Comparison of ENCODE assay signal across 15 mouse cellular contexts in genomic region chr9:61436104-61436503, GRCm38 (mm10).
A peak's percentile ranks its signal among the peaks of the same experiment; 100 is the strongest.
DNase-seq lines count a peak whose midpoint lies in the region; ATAC-seq lines count a peak whose summit lies in the region.
"Had no signal": no experiment of that assay in that cellular context is flagged by ENCODE, and none has a peak within 500 bp of the region (broad histone marks: within the 10 kb centered on the region; RNA-seq: fewer than 3 reads in every experiment).

No protein-coding gene starts in this region.

- no peaks in the 10 kb centered on the region for H3K9me3 ChIP-seq in liver, embryonic 16.5 days (replicated peaks; ENCODE audit: control insufficient read depth, low read length)
- H3K9me3 ChIP-seq in liver, embryonic 11.5 days (ENCODE audit: control insufficient read depth, low read length), result no peaks in the 10 kb centered on the region
- H3K9me3 ChIP-seq: limb, embryonic 12.5 days; midbrain, embryonic 13.5 days had no signal

- DNase-seq in gastrocnemius, postnatal 10 days, result peak; percentile 35
- no peak for DNase-seq in gastrocnemius, postnatal 25 days
- no peak for DNase-seq in liver, embryonic 11.5 days (ENCODE audit: low spot score)
- peak; percentile 52 for DNase-seq in Muller cell, postnatal 12 days (ENCODE audit: inconsistent ontology term)
- DNase-seq in fibroblast of lung, adult 2 months (ENCODE audit: low read depth), result peak; percentile 12
- DNase-seq in spleen, adult 12 weeks (ENCODE audit: low spot score), result no peak
- DNase-seq: cerebellum, adult 18-20 months; heart, adult 2 months; thymus, adult 2 months had no signal

- H3K27me3 ChIP-seq in liver, embryonic 16.5 days (ENCODE audit: control insufficient read depth, insufficient read depth, low read depth, low read length), result no peaks in the 10 kb centered on the region
- peaks cover 22% of the 10 kb centered on the region for H3K27me3 ChIP-seq in liver, embryonic 11.5 days (replicated peaks; ENCODE audit: control insufficient read depth, insufficient read depth, low read length)

- no peak overlapping the region for H3K9ac ChIP-seq in liver, embryonic 16.5 days (ENCODE audit: low read depth, low read length)
- no peak overlapping the region for H3K9ac ChIP-seq in liver, embryonic 11.5 days (ENCODE audit: low read depth, low read length)
- H3K9ac ChIP-seq: limb, embryonic 12.5 days; midbrain, embryonic 13.5 days had no signal

- no peaks in the 10 kb centered on the region for H3K36me3 ChIP-seq in liver, embryonic 16.5 days (ENCODE audit: control insufficient read depth, insufficient read depth)
- no peaks in the 10 kb centered on the region for H3K36me3 ChIP-seq in liver, embryonic 11.5 days (ENCODE audit: control insufficient read depth, insufficient read depth, low read length)
- H3K36me3 ChIP-seq: limb, embryonic 12.5 days; midbrain, embryonic 13.5 days had no signal

- H3K27ac ChIP-seq in liver, embryonic 16.5 days (ENCODE audit: low read length), result no peak overlapping the region
- H3K27ac ChIP-seq in liver, embryonic 11.5 days (ENCODE audit: low read depth, low read length), result no peak overlapping the region
- H3K27ac ChIP-seq: heart, adult 2 months; kidney, postnatal 0 days; limb, embryonic 12.5 days; midbrain, embryonic 13.5 days had no signal

- no peaks in the 10 kb centered on the region for H3K4me1 ChIP-seq in liver, embryonic 16.5 days (ENCODE audit: control insufficient read depth, low read depth, low read length)
- no peaks in the 10 kb centered on the region for H3K4me1 ChIP-seq in liver, embryonic 11.5 days (replicated peaks; ENCODE audit: control insufficient read depth, insufficient read depth, low read length)

- H3K4me2 ChIP-seq in liver, embryonic 16.5 days (ENCODE audit: low read depth, low read length), result no peak overlapping the region
- no peak overlapping the region for H3K4me2 ChIP-seq in liver, embryonic 11.5 days
- H3K4me2 ChIP-seq: limb, embryonic 12.5 days; midbrain, embryonic 13.5 days had no signal

- peak; percentile 39; the same call in 1 of the 2 replicates for ATAC-seq in liver, embryonic 16.5 days (ENCODE audit: low read depth)
- ATAC-seq in liver, embryonic 11.5 days (replicated peaks; ENCODE audit: low FRiP score), result no peak
- ATAC-seq: hindbrain, embryonic 16.5 days; midbrain, embryonic 13.5 days had no signal

- H3K4me3 ChIP-seq in liver, embryonic 16.5 days (ENCODE audit: low read depth, low read length), result no peak overlapping the region
- no peak overlapping the region for H3K4me3 ChIP-seq in liver, embryonic 11.5 days (ENCODE audit: low read depth, low read length)
- H3K4me3 ChIP-seq: erythroblast, embryonic 14.5 days; heart, adult 2 months; limb, embryonic 12.5 days; midbrain, embryonic 13.5 days had no signal

- WGBS in liver, embryonic 16.5 days (ENCODE audit: insufficient replicate concordance), result 34% methylated on average over 2 of the region's 2 CpGs
- 65% methylated on average over 2 of the region's 2 CpGs for WGBS in liver, embryonic 11.5 days

Comparison
In these comparisons a context has a peak if more than half of its experiments do, and no peak if none do; other contexts are left out.
1. DNase-seq: peak in gastrocnemius, postnatal 10 days (single experiment), Muller cell, postnatal 12 days (single experiment) and fibroblast of lung, adult 2 months (single experiment); none in gastrocnemius, postnatal 25 days (single experiment), liver, embryonic 11.5 days (single experiment) and spleen, adult 12 weeks (single experiment).